Mouse (Mus musculus) E14TG2a.4 (cell line): ENCODE data around the gene B3gnt5.
A peak's percentile ranks its signal among the peaks of the same experiment; 100 is the strongest.
"Not testable (repeated sequence)": the region's sequence is repeated elsewhere in the genome, so short reads cannot be mapped to it uniquely, and the experiment has no call there.

ENCODE experiments used
- H3K27me3 ChIP-seq: 2 replicates; pipeline ENCODE4 v1.6.1; 2014; ENCODE audit warnings: low read length, control low read depth; ENCODE audit not compliant: insufficient read depth
- H3K36me3 ChIP-seq: 2 replicates; pipeline ENCODE4 v1.6.1; 2014; ENCODE audit warnings: low read length, control low read depth; ENCODE audit not compliant: insufficient read depth
- H3K4me1 ChIP-seq: replicated peaks from 2 replicates; pipeline ENCODE4 v1.6.1; 2014; ENCODE audit warnings: low read depth, low read length, control low read depth
- H3K4me3 ChIP-seq: replicated peaks from 2 replicates; pipeline ENCODE4 v1.5.1; 2014; ENCODE audit warnings: mild to moderate bottlenecking, low read length
- H3K9me3 ChIP-seq: 2 replicates; pipeline ENCODE4 v1.6.1; 2014; ENCODE audit warnings: low read length, control low read depth
- CTCF ChIP-seq: conservative IDR thresholded peaks from 2 replicates; pipeline ENCODE4 v1.5.1; 2014; ENCODE audit warnings: low read length
- NANOG ChIP-seq: IDR thresholded peaks from 2 replicates; pipeline ENCODE4 v1.6.1; 2014; ENCODE audit warnings: borderline replicate concordance, low read length, mixed read lengths
- POU5F1 ChIP-seq: IDR thresholded peaks from 2 replicates; pipeline ENCODE4 v1.6.1; 2014; ENCODE audit warnings: low read length, borderline replicate concordance

B3gnt5 gene

GRCm38 (mm10) chr16:19760074-19760473, at the start of gene B3gnt5:
B3gnt5 (plus strand) TSS chr16:19760208.
- Histone ChIP-seq H3K9me3 (no peaks in the 10 kb centered on the region), H3K27me3 (no peaks in the 10 kb centered on the region), H3K4me3 (peak within 1 kb of the TSS; percentile 86), H3K36me3 (peaks cover 12% of the 10 kb centered on the region), H3K4me1 (peaks cover 29% of the 10 kb centered on the region)
- TF ChIP-seq NANOG (no peak), POU5F1 (no peak), CTCF (no peak)

- Histone ChIP-seq H3K4me3 (no peak overlapping the region), H3K4me1 (no peaks in the 10 kb centered on the region), H3K9me3 (no peaks in the 10 kb centered on the region), H3K36me3 (no peaks in the 10 kb centered on the region), H3K27me3 (no peaks in the 10 kb centered on the region)
- TF ChIP-seq NANOG, result no peak
- TF ChIP-seq CTCF, result no peak
- TF ChIP-seq POU5F1, result no peak
These were observed 39.0 kb upstream of the B3gnt5 start for GRCm38 (mm10) chr16:19720959-19721358.

GRCm38 (mm10) chr16:19724139-19724538, 35.9 kb upstream of the B3gnt5 start:
- H3K4me1 ChIP-seq, H3K9me3 ChIP-seq, H3K27me3 ChIP-seq, H3K4me3 ChIP-seq, H3K36me3 ChIP-seq: not testable (repeated sequence)
- peak; percentile 32 for TF ChIP-seq CTCF

- Histone ChIP-seq H3K27me3 (no peaks in the 10 kb centered on the region), H3K36me3 (no peaks in the 10 kb centered on the region), H3K4me3 (no peak overlapping the region), H3K9me3 (peaks cover 10% of the 10 kb centered on the region; the same call in 1 of the 2 replicates), H3K4me1 (no peaks in the 10 kb centered on the region)
- TF ChIP-seq NANOG (no peak), POU5F1 (no peak), CTCF (no peak)
These were observed 27.1 kb upstream of the B3gnt5 start for GRCm38 (mm10) chr16:19732896-19733295.

- Histone ChIP-seq H3K4me1 (peaks cover 29% of the 10 kb centered on the region), H3K9me3 (no peaks in the 10 kb centered on the region), H3K27me3 (no peaks in the 10 kb centered on the region), H3K4me3 (peak overlapping the region; percentile 86), H3K36me3 (peaks cover 19% of the 10 kb centered on the region)
- no peak for TF ChIP-seq NANOG
- no peak for TF ChIP-seq POU5F1
- TF ChIP-seq CTCF, result no peak
These were observed 793 bp downstream of the B3gnt5 start for GRCm38 (mm10) chr16:19760505-19761496.

GRCm38 (mm10) chr16:19761691-19762090, 1.7 kb downstream of the B3gnt5 start:
- no peaks in the 10 kb centered on the region for H3K27me3 ChIP-seq
- 0 out of 2 replicates have a peak, but pooled peaks cover 4% of the 10 kb centered on the region for H3K9me3 ChIP-seq
- peaks cover 29% of the 10 kb centered on the region for H3K4me1 ChIP-seq
- peak overlapping the region; percentile 86 for H3K4me3 ChIP-seq
- H3K36me3 ChIP-seq, result peaks cover 28% of the 10 kb centered on the region
- TF ChIP-seq CTCF (no peak), POU5F1 (no peak), NANOG (no peak)

GRCm38 (mm10) chr16:19766107-19766506, 6.1 kb downstream of the B3gnt5 start:
- Histone ChIP-seq H3K9me3 (0 out of 2 replicates have a peak, but pooled peaks cover 4% of the 10 kb centered on the region), H3K27me3 (no peaks in the 10 kb centered on the region), H3K4me1 (peaks cover 22% of the 10 kb centered on the region), H3K36me3 (peaks cover 72% of the 10 kb centered on the region), H3K4me3 (no peak overlapping the region)
- TF ChIP-seq POU5F1, result no peak
- TF ChIP-seq CTCF, result peak; percentile 42

GRCm38 (mm10) chr16:19768046-19768445, 8.0 kb downstream of the B3gnt5 start:
- Histone ChIP-seq H3K27me3 (no peaks in the 10 kb centered on the region), H3K9me3 (0 out of 2 replicates have a peak, but pooled peaks cover 4% of the 10 kb centered on the region), H3K4me3 (no peak overlapping the region), H3K36me3 (peaks cover 75% of the 10 kb centered on the region), H3K4me1 (peaks cover 6% of the 10 kb centered on the region)
- no peak for TF ChIP-seq NANOG
- no peak for TF ChIP-seq POU5F1
- no peak for TF ChIP-seq CTCF

GRCm38 (mm10) chr16:19772013-19772412, 12.0 kb downstream of the B3gnt5 start:
- Histone ChIP-seq H3K4me1 (no peaks in the 10 kb centered on the region), H3K9me3 (no peaks in the 10 kb centered on the region), H3K27me3 (no peaks in the 10 kb centered on the region), H3K4me3 (no peak overlapping the region), H3K36me3 (peaks cover 43% of the 10 kb centered on the region)
- TF ChIP-seq CTCF (no peak), POU5F1 (no peak), NANOG (no peak)
